Mouse (Mus musculus): Measurements from ENCODE around the gene Trim62.

Gene Trim62

DNA sequence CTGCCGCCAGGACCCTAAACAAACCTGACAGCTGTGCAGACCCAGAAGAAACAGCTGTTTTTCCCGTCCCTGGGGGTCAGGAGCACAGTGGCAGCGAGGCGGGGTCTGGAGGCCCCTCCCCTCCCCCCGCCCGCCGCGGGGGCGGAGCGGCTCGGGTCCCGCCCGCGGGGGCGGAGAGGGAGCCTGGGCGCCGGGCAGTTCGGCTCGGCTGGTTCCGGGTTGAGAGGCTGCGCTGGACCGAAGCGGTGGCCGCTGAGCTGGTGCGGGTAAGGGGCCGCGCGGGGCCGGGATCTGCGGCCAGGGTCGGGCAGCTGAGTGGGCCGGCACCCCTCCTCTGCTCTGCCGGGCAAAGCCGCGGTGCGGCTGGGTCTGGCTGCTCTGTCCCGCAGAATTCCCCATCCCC is at the start of gene Trim62:
Trim62 (plus strand) TSS at position 202 of the 403 bp plus-strand sequence.
- DNase-seq (ENCODE audit: low read depth, low spot score) = peak; percentile 17

DNA sequence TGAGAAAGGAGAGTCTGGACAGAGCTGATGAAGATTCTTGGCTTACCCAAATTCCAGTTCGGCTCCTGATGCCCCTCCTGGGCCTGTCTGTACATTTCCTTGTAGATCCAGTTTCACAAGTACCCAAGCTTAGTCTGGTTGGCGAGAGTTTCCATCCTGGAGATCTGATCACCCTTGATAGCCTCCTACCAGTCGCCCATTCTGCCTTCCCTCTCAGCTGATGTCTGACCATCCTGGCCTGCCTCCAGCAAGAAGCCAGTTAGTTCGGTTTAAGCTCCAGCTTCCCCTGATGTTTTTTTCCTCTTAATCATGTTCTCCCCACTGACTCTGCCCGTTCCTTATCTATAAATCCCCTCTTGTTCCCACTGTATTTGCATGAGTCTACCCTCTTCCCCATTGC is 45.2 kb upstream of the Trim62 start:
- DNase-seq (ENCODE audit: low read depth, low spot score) = no peak

GRCm38 (mm10) chr4:128839811-128840738 is 43.3 kb upstream of the Trim62 start:
- peak; percentile 36 for DNase-seq (ENCODE audit: low read depth, low spot score)

DNA sequence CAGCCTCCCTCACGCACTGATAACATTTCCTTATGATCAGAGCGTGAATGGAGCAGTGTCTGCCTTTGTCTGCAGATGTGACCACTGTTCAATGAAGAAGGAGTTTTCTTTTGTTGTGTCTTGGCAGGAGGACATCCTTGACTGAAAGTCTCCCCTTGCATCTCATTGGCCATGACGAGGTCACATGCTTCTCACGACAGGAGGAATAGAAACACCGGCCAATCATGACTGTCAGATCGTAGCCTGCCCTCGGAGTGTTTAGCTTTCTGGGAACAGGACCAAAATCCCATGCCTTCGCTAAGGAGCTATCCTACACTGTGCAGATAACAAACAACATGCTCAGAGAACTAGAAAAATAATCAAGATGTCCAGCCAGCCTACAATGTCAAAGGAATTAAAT is 42.1 kb upstream of the Trim62 start:
- no peak for DNase-seq (ENCODE audit: low read depth, low spot score)

DNA sequence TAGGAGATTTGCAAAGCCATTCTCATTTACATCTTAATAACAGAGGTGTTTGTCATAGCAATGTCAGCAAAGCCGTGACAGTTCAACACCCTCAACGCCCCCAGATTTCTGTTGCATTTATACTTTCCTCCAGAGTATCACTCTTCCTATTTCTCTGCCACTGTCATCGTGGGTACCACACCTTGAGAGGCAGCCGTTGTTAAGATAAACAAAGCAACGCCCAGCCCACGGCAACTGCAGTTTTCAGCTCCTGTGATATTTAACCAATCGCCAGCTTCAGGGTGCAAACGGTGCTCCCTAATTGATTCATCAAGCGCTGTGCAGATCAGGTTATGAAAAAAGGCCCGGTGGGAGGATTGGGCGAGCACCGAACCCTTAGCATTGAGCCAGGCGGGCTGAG is 38.8 kb upstream of the Trim62 start:
- DNase-seq (ENCODE audit: low read depth, low spot score) = no peak

DNA sequence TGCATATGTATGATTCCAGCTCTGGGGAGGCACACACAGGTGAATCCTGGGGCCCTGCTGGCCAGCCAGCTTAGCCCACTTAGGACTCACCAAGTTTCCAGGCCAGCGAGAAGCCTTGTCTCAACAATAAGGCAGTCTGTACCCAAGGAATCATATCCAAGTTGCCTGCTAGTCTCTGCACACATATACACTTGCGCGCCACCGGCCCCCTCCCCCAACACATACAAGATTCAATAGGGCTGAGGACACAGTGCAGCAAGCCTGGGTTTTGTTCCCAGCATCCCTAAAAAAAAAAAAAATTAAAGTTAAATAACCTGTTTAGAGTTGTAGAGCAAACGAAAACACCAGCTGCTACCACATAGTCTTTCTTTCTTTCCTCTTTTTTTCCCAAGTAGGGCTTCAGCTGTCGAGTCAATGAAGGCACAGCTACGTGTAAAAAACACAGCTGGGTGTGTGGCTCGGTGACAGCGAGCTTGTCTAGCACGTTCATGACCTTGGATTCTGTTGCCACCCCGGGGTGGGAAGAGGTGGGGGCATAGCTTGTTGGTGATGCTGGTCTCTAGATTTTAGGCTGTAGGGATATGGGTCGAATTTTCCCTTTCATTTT is 37.9 kb upstream of the Trim62 start:
- DNase-seq (ENCODE audit: low read depth, low spot score) = no peak

- DNase-seq (ENCODE audit: low read depth, low spot score) = no peak
These were observed 34.4 kb upstream of the Trim62 start for GRCm38 (mm10) chr4:128848961-128849360.

DNA sequence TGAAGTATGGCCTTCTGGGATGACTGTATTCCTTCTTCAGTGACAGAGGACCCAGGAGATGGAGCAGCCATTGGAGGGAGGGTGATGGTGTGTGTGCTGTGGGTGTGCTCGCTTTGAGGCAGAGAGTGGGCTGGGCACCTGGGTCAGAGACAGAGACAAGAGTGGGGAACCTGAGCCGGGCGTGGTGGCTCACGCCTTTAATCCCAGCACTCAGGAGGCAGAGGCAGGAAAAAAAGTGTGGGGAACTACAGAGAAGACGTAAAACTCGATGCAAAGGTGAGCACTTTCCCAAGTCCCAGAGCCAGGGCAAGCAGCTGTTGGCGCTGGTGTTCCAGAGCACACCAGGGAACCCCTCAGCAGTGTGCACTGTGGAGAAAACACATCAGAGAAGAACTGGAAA is 33.7 kb upstream of the Trim62 start:
- no peak for DNase-seq (ENCODE audit: low read depth, low spot score)

GRCm38 (mm10) chr4:128852266-128852887 is 31.0 kb upstream of the Trim62 start:
- DNase-seq (ENCODE audit: low read depth, low spot score) = no peak

GRCm38 (mm10) chr4:128853117-128853516 is 30.3 kb upstream of the Trim62 start:
- DNase-seq (ENCODE audit: low read depth, low spot score) = no peak

DNA sequence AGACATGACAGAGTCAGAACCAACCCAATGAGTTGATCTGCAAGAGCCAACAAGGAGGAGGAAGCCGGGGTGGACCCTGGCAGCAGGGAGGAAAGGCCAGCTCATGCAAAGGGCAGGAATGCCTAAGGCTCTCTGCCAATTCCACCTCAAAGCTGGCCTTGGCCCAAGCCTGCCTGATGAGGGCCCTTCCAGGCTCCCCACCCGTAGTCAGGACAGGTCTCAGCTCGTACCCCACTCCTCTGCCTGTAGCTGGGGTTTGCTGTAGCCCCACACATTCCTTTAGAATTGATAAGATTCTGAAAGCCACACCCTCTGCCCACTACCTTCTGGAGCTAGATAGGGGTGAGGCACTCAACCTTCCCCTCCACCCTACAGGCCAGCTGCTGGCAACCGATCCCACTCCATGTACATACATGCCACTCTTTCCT is 27.8 kb upstream of the Trim62 start:
- DNase-seq (ENCODE audit: low read depth, low spot score) = no peak

DNA sequence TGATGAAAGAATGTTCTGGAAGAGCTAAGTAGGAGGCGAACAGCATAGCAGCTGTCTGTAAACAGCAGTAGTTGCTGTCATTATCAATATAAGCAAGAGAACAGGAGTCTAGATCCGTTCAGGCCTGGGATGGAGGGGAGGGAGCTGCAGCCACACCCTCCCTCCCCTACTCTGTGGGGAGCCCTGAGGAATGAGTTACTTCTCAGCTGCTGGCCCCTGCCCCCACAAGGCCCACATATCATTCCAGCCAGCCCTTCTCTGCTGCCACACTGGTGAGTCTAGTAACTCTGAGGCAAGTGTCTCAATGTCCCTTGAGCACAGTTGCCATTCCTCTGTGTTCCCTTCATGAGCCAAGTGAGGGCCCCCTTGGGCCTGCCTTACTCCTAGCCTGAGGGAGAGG is 26.2 kb upstream of the Trim62 start:
- DNase-seq (ENCODE audit: low read depth, low spot score) = no peak

GRCm38 (mm10) chr4:128858226-128858625 is 25.2 kb upstream of the Trim62 start:
- peak; percentile 25 for DNase-seq (ENCODE audit: low read depth, low spot score)

GRCm38 (mm10) chr4:128858878-128859277 is 24.5 kb upstream of the Trim62 start:
- DNase-seq (ENCODE audit: low read depth, low spot score) = no peak

- no peak for DNase-seq (ENCODE audit: low read depth, low spot score)
These were observed 10.4 kb upstream of the Trim62 start for GRCm38 (mm10) chr4:128872992-128873391.

DNA sequence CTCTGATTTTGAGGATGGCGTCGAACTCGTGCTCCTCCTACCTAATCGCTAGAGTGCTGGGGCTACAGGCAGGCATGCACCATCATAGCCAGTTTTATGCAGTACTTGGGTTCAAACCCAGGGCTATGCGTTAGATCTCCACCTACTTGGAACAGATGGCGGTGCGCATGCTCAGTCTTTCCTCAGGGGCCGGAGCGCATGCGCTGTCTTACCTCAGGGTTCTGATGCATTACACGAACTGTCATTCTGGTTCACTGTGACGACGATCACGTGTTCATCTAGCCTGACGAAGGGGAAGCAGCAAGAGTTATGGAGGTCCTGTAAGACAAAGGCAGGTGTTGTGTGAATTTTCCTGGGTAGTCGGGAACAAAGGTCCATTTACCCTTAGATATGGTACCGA is 9.3 kb upstream of the Trim62 start:
- DNase-seq (ENCODE audit: low read depth, low spot score) = no peak

- DNase-seq (ENCODE audit: low read depth, low spot score) = no peak
These were observed 7.9 kb upstream of the Trim62 start for GRCm38 (mm10) chr4:128875439-128875838.

- no peak for DNase-seq (ENCODE audit: low read depth, low spot score)
These were observed 5.9 kb upstream of the Trim62 start for GRCm38 (mm10) chr4:128877520-128877919.

DNA sequence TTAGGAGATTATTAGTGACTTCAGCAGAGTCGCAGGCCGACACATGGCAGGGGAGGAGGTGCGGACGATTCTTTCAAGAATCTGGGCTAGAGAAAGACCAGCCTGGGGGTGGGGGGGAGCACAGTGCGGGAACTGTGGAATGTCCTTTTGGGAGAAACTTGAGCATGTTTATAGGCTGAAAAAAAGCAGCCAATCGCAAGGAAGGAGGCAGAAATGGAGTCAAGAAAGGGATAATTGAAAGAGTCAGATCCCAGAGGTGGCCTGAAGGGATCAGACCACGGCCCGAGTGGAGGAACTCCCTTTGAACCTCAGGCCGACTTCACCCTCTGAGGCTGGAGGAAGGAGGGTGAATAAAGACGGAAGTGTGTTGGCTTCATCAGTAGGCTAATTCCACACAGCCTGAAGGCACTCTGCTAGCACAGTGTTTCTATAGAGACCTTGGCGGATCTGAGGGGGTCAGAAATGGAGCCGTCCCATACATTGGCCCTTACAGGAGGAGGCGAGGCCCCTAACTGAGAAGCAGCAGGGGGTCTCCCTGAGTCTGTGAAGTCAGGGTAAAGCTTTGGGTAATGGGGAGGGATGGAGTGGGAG is 4.4 kb upstream of the Trim62 start:
- DNase-seq (ENCODE audit: low read depth, low spot score) = no peak

DNA sequence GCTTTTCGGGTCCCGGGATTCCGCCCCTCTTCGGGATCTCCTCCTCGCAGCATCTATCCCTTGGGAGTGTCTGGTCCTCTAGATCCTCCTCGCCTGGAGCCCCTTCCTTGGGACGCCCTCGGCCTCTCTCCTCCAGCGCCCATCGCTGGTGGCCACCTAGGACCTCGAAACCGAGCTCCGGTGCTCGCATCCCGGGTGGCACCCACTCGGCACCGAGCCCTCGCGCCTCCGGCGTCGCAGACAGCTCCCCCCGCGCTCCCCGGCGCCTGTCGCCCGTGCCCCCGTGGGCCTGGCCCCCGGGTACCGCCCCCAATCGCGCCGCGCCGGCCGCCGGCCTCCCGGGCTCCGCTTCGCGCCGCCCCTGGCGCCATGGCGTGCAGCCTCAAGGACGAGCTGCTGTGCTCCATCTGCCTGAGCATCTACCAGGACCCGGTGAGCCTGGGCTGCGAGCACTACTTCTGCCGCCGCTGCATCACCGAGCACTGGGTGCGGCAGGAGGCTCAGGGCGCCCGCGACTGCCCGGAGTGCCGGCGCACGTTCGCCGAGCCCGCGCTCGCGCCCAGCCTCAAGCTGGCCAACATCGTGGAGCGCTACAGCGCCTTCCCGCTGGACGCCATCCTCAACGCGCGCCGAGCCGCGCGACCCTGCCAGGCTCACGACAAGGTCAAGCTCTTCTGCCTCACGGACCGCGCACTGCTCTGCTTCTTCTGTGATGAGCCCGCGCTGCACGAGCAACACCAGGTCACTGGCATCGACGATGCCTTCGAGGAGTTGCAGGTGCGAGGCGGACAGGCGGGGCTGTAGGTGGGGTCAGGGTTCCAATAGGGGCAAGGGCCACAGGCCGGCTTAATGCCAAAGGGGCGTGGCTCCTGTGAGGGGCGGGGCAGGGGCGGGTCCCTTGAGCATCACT is 676 bp downstream of the Trim62 start:
- DNase-seq (ENCODE audit: low read depth, low spot score) = no peak

DNA sequence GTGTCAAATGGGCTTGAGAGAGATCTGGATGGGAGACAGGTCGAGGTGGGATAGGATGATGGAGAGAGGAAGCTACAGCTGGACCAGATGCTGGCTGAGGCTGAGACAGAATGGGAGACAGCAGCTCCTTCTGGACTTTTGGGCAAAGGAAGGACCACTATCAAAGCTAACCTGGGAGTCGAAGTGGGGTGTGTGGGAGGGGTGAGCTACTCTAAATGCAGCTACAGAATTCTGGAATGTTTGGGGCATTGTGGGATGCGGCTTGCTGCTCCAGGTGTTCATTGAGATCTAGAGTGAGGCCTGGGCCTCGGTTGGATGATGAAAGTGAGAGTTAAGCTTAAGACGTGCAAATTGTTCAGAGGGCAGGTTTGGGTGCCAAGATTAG is 1.3 kb downstream of the Trim62 start:
- no peak for DNase-seq (ENCODE audit: low read depth, low spot score)
